Mouse (Mus musculus): Measurements from ENCODE around the gene Macf1.
A peak's percentile ranks its signal among the peaks of the same experiment; 100 is the strongest.

Gene Macf1

GRCm38 (mm10) chr4:123401265-123401664 lies 282.9 kb downstream of the Macf1 start:
- DNase-seq = no peak

GRCm38 (mm10) chr4:123397643-123398434 lies 286.3 kb downstream of the Macf1 start:
- no peak for DNase-seq

- no peak for DNase-seq
Observed at GRCm38 (mm10) chr4:123397049-123397448, 287.1 kb downstream of the Macf1 start.

- DNase-seq = peak in 1 of 2 experiments; percentile 25
Observed at GRCm38 (mm10) chr4:123395435-123396000, 288.6 kb downstream of the Macf1 start.

GRCm38 (mm10) chr4:123394878-123395277 lies 289.3 kb downstream of the Macf1 start:
- no peak for DNase-seq

- DNase-seq = no peak
Observed at GRCm38 (mm10) chr4:123394269-123394668, 289.9 kb downstream of the Macf1 start.

GRCm38 (mm10) chr4:123393004-123393403 lies 291.2 kb downstream of the Macf1 start:
- DNase-seq = no peak

GRCm38 (mm10) chr4:123392187-123392586 lies 292.0 kb downstream of the Macf1 start:
- DNase-seq = peak; percentile 18 to 26

- no peak for DNase-seq
Observed at GRCm38 (mm10) chr4:123385028-123385427, 299.1 kb downstream of the Macf1 start.

- DNase-seq = no peak
Observed at GRCm38 (mm10) chr4:123383173-123383572, 301.0 kb downstream of the Macf1 start.

GRCm38 (mm10) chr4:123382051-123382450 lies 302.1 kb downstream of the Macf1 start:
- DNase-seq = peak; percentile 27 to 37

GRCm38 (mm10) chr4:123381598-123381997 lies 302.6 kb downstream of the Macf1 start:
- peak in 1 of 2 experiments; percentile 13 for DNase-seq

- no peak for DNase-seq
Observed at GRCm38 (mm10) chr4:123376031-123376430, 308.1 kb downstream of the Macf1 start.

- no peak for DNase-seq
Observed at GRCm38 (mm10) chr4:123374316-123375008, 309.7 kb downstream of the Macf1 start.

GRCm38 (mm10) chr4:123363555-123363954 lies 320.6 kb downstream of the Macf1 start:
- no peak for DNase-seq

GRCm38 (mm10) chr4:123360771-123361170 lies 323.4 kb downstream of the Macf1 start:
- DNase-seq = no peak

- DNase-seq = no peak
Observed at GRCm38 (mm10) chr4:123358613-123359012, 325.5 kb downstream of the Macf1 start.

- no peak for DNase-seq
Observed at GRCm38 (mm10) chr4:123355941-123356340, 328.2 kb downstream of the Macf1 start.

GRCm38 (mm10) chr4:123353271-123353877 lies 330.8 kb downstream of the Macf1 start:
- DNase-seq = no peak

- no peak for DNase-seq
Observed at GRCm38 (mm10) chr4:123343471-123343789, 340.7 kb downstream of the Macf1 start.

GRCm38 (mm10) chr4:123342642-123343470 lies 341.3 kb downstream of the Macf1 start, which contains the start of gene Bmp8a:
TSS of gene Bmp8a (minus strand) at chr4:123343252.
- DNase-seq = peak; percentile 59 to 68

GRCm38 (mm10) chr4:123342091-123342641 lies 342.0 kb downstream of the Macf1 start:
- DNase-seq = no peak
